In genomic region chr8:106219620-106220019, GRCm38 (mm10) we compare ENCODE assay signal across 24 mouse cellular contexts. TPM values are rescaled to one million over a fixed set of nuclear protein-coding genes. Genes with fewer than 3 reads are reported as not detected.
DNase-seq lines count a peak whose midpoint lies in the region; ATAC-seq and TF ChIP-seq lines count a peak whose summit lies in the region.
"Had no signal": no experiment of that assay in that cellular context is flagged by ENCODE, and none has a peak within 500 bp of the region (broad histone marks: within the 10 kb centered on the region; RNA-seq: fewer than 3 reads in every experiment).

No protein-coding gene starts in this region.

- ATAC-seq in liver, embryonic 14.5 days (ENCODE audit: insufficient read depth): no peak
- no peak for ATAC-seq in liver, embryonic 12.5 days
- ATAC-seq: midbrain, embryonic 13.5 days had no signal

- no peaks in the 10 kb centered on the region for H3K36me3 ChIP-seq in heart, adult 2 months (ENCODE audit: control insufficient read depth, insufficient read depth, low read length)
- peaks cover 12% of the 10 kb centered on the region for H3K36me3 ChIP-seq in liver, embryonic 14.5 days (replicated peaks; ENCODE audit: control insufficient read depth, insufficient read depth, low read depth)
- H3K36me3 ChIP-seq in liver, embryonic 12.5 days: peaks cover 95% of the 10 kb centered on the region

- H3K4me2 ChIP-seq in liver, embryonic 14.5 days (ENCODE audit: low read depth): no peak overlapping the region
- H3K4me2 ChIP-seq in liver, embryonic 12.5 days: no peak overlapping the region
- H3K4me2 ChIP-seq: embryonic facial prominence, embryonic 12.5 days; limb, embryonic 12.5 days; liver, embryonic 13.5 days; midbrain, embryonic 13.5 days; neural tube, embryonic 12.5 days; stomach, embryonic 15.5 days had no signal

- intact Hi-C loops in heart, adult 2 months (cut with DNase I): no loop called here
- intact Hi-C loops in heart, postnatal 14 days (cut with DNase I): no loop called here

- H3K4me3 ChIP-seq in heart, adult 2 months: no peak overlapping the region
- no peak overlapping the region for H3K4me3 ChIP-seq in liver, embryonic 14.5 days (ENCODE audit: insufficient read depth in 1 of 2, low read depth in 2 of 2, low read length in 2 of 2)
- H3K4me3 ChIP-seq in liver, embryonic 12.5 days: no peak overlapping the region
- H3K4me3 ChIP-seq: embryonic facial prominence, embryonic 12.5 days; heart, embryonic 10.5 days; hindbrain, embryonic 10.5 days; limb, embryonic 12.5 days; liver, embryonic 13.5 days; midbrain, embryonic 13.5 days; neural tube, embryonic 12.5 days; stomach, embryonic 15.5 days had no signal

- no peak overlapping the region for H3K27ac ChIP-seq in heart, adult 2 months
- no peak overlapping the region for H3K27ac ChIP-seq in liver, embryonic 14.5 days
- H3K27ac ChIP-seq in liver, embryonic 12.5 days: no peak overlapping the region
- H3K27ac ChIP-seq: embryonic facial prominence, embryonic 12.5 days; heart, embryonic 10.5 days; hindbrain, embryonic 10.5 days; limb, embryonic 12.5 days; liver, embryonic 13.5 days; midbrain, embryonic 13.5 days; neural tube, embryonic 12.5 days; stomach, embryonic 15.5 days had no signal

- no peaks in the 10 kb centered on the region for H3K79me2 ChIP-seq in heart, adult 2 months (replicated peaks; ENCODE audit: control insufficient read depth, insufficient read depth, low read length)

- TF ChIP-seq CTCF in heart, adult 2 months (IDR thresholded peaks at IDR 0.05): peak; percentile 35
- 0 out of 2 replicates have a peak, but pooled peaks have one; percentile 17 for TF ChIP-seq CTCF in liver, embryonic 14.5 days (IDR thresholded peaks at IDR 0.05; ENCODE audit: low read depth)

- H3K9ac ChIP-seq in heart, adult 2 months (ENCODE audit: low read depth, low read length): no peak overlapping the region
- no peak overlapping the region for H3K9ac ChIP-seq in liver, embryonic 14.5 days (replicated peaks)
- H3K9ac ChIP-seq in liver, embryonic 12.5 days: no peak overlapping the region
- H3K9ac ChIP-seq: embryonic facial prominence, embryonic 12.5 days; limb, embryonic 12.5 days; liver, embryonic 13.5 days; midbrain, embryonic 13.5 days; neural tube, embryonic 12.5 days; stomach, embryonic 15.5 days had no signal

- no peaks in the 10 kb centered on the region for H3K9me3 ChIP-seq in liver, embryonic 14.5 days (ENCODE audit: control insufficient read depth, low read length)
- H3K9me3 ChIP-seq in liver, embryonic 12.5 days (replicated peaks): no peaks in the 10 kb centered on the region
- H3K9me3 ChIP-seq: embryonic facial prominence, embryonic 12.5 days; heart, embryonic 10.5 days; hindbrain, embryonic 10.5 days; limb, embryonic 12.5 days; liver, embryonic 13.5 days; midbrain, embryonic 13.5 days; neural tube, embryonic 12.5 days; stomach, embryonic 15.5 days had no signal

- TF ChIP-seq POLR2A in heart, adult 2 months (IDR thresholded peaks at IDR 0.05; ENCODE audit: insufficient read depth, low read depth, low read length): no peak

- WGBS in heart, adult 2 months: 83% methylated on average over 3 of the region's 3 CpGs
- 79% methylated on average over 3 of the region's 3 CpGs for WGBS in liver, embryonic 14.5 days (ENCODE audit: insufficient replicate concordance)
- WGBS in liver, embryonic 12.5 days (ENCODE audit: insufficient replicate concordance): 81% methylated on average over 3 of the region's 3 CpGs

- no peaks in the 10 kb centered on the region for H3K4me1 ChIP-seq in heart, adult 2 months (ENCODE audit: control insufficient read depth, insufficient read depth, low read length)
- no peaks in the 10 kb centered on the region for H3K4me1 ChIP-seq in liver, embryonic 14.5 days (replicated peaks; ENCODE audit: control insufficient read depth in 2 of 2, insufficient read depth in 2 of 2, low read length in 1 of 2)
- 0 out of 2 replicates have a peak, but pooled peaks cover 5% of the 10 kb centered on the region for H3K4me1 ChIP-seq in liver, embryonic 12.5 days
- H3K4me1 ChIP-seq: embryonic facial prominence, embryonic 12.5 days; heart, embryonic 10.5 days; hindbrain, embryonic 10.5 days; limb, embryonic 12.5 days; liver, embryonic 13.5 days; midbrain, embryonic 13.5 days; neural tube, embryonic 12.5 days; stomach, embryonic 15.5 days had no signal

- DNase-seq in heart, adult 2 months: no peak
- no peak for DNase-seq in heart, postnatal 4 days
- DNase-seq in liver, embryonic 14.5 days (ENCODE audit: low read depth in 3 of 3, low spot score in 3 of 3): no peak
- peak; percentile 19 for DNase-seq in A20 (ENCODE audit: low read depth, low spot score)
- DNase-seq in NIH3T3 (ENCODE audit: low read depth): peak; percentile 20
- no peak for DNase-seq in right cerebral cortex, postnatal 10 days (ENCODE audit: low spot score in 2 of 2)
- DNase-seq in heart, postnatal 14 days: no peak
- DNase-seq: adrenal gland, postnatal 25 days; cerebellum, adult 11 months; cerebellum, postnatal 10 days; kidney, adult 18-20 months; liver, embryonic 13.5 days; lung, postnatal 10 days; retina, postnatal 1 day; thymus, adult 18-20 months; thymus, postnatal 36 days had no signal

- no peaks in the 10 kb centered on the region for H3K27me3 ChIP-seq in heart, adult 2 months (ENCODE audit: control insufficient read depth, insufficient read depth, low read length)
- H3K27me3 ChIP-seq in liver, embryonic 14.5 days (ENCODE audit: control insufficient read depth, insufficient read depth, low read length): no peaks in the 10 kb centered on the region
- no peaks in the 10 kb centered on the region for H3K27me3 ChIP-seq in liver, embryonic 12.5 days (replicated peaks)
- H3K27me3 ChIP-seq: embryonic facial prominence, embryonic 12.5 days; limb, embryonic 12.5 days; liver, embryonic 13.5 days; midbrain, embryonic 13.5 days; neural tube, embryonic 12.5 days; stomach, embryonic 15.5 days had no signal

- no peak for TF ChIP-seq EP300 in heart, adult 2 months (IDR thresholded peaks at IDR 0.05; ENCODE audit: insufficient read depth, low read depth, low read length)
- no peak for TF ChIP-seq EP300 in liver, embryonic 14.5 days (IDR thresholded peaks at IDR 0.05; ENCODE audit: low read depth)

RNA-seq across cellular contexts. Expression of gene Prmt7, which starts 8.9 kb away (rescaled TPM):
- 10 to 100 TPM; 22.9 to 26.3 TPM for total RNA-seq in heart, adult 2 months (2021)
- polyA plus RNA-seq in heart, adult 2 months (2012; rRNA removed): 21.7 and 32.5 TPM in 2 replicates
- total RNA-seq in heart, postnatal 4 days (2021): 10 to 100 TPM; 24.1 to 25.5 TPM
- 10.2 and 11.1 TPM in 2 replicates for polyA plus RNA-seq in liver, embryonic 14.5 days (2012; rRNA removed)
- polyA plus RNA-seq in liver, embryonic 14.5 days (2014; fragmentation: Nextera tagmentation; extraction: Ambion mirVana): 19.1 and 21.2 TPM in 2 replicates
- polyA plus RNA-seq in liver, embryonic 12.5 days (2016; fragmentation: Nextera tagmentation; extraction: Ambion mirVana): 43.2 and 45.6 TPM in 2 replicates
- total RNA-seq in heart, postnatal 14 days (2021): 10 to 100 TPM; 18.7 to 20.4 TPM

RNA-seq across cellular contexts. Expression of gene Slc7a6os, which starts 8.9 kb away (rescaled TPM):
- 10 to 100 TPM in 1 of 2 experiments, 1 to 10 TPM in 1; 9.6 to 10.7 TPM for total RNA-seq in heart, adult 2 months (2021)
- 7.1 and 8.8 TPM in 2 replicates for polyA plus RNA-seq in heart, adult 2 months (2012; rRNA removed)
- 10 to 100 TPM; 17.0 to 17.1 TPM for total RNA-seq in heart, postnatal 4 days (2021)
- polyA plus RNA-seq in liver, embryonic 14.5 days (2012; rRNA removed): 10.6 and 13.3 TPM in 2 replicates
- 8.9 and 10.2 TPM in 2 replicates for polyA plus RNA-seq in liver, embryonic 14.5 days (2014; fragmentation: Nextera tagmentation; extraction: Ambion mirVana)
- polyA plus RNA-seq in liver, embryonic 12.5 days (2016; fragmentation: Nextera tagmentation; extraction: Ambion mirVana): 20.1 and 21.9 TPM in 2 replicates
- 10 to 100 TPM; 11.4 TPM for total RNA-seq in heart, postnatal 14 days (2021)

RNA-seq across cellular contexts. Expression of gene Slc7a6, which starts 51.0 kb away (rescaled TPM):
- 10 to 100 TPM; 10.2 to 10.8 TPM for total RNA-seq in heart, adult 2 months (2021)
- 14.7 and 17.4 TPM in 2 replicates for polyA plus RNA-seq in heart, adult 2 months (2012; rRNA removed)
- total RNA-seq in heart, postnatal 4 days (2021): 10 to 100 TPM; 17.1 to 18.9 TPM
- 3.8 TPM in 2 replicates for polyA plus RNA-seq in liver, embryonic 14.5 days (2012; rRNA removed)
- 8.2 and 10.2 TPM in 2 replicates for polyA plus RNA-seq in liver, embryonic 14.5 days (2014; fragmentation: Nextera tagmentation; extraction: Ambion mirVana)
- polyA plus RNA-seq in liver, embryonic 12.5 days (2016; fragmentation: Nextera tagmentation; extraction: Ambion mirVana): 17.4 and 22.2 TPM in 2 replicates
- total RNA-seq in heart, postnatal 14 days (2021): 10 to 100 TPM; 12.2 to 13.8 TPM

Comparison
In these comparisons a context has a peak if more than half of its experiments do, and no peak if none do; other contexts are left out.
1. DNase-seq: peak in A20 (single experiment) and NIH3T3 (single experiment); none in heart, adult 2 months (0 of 2), heart, postnatal 4 days (single experiment), liver, embryonic 14.5 days (0 of 3), right cerebral cortex, postnatal 10 days (0 of 2) and heart, postnatal 14 days (0 of 2).